Mouse (Mus musculus) MEL (cell line): ENCODE data around the gene Tbc1d1. TPM values are rescaled to one million over a fixed set of nuclear protein-coding genes. Genes with fewer than 3 reads are reported as not detected.

Source experiments
- DNase-seq: peaks from one replicate; pipeline ENCODE4 v3.0.0; 2011; ENCODE audit warnings: low read depth, low spot score
- H3K27ac ChIP-seq: 2 replicates; pipeline ENCODE4 v1.5.1; 2012; ENCODE audit warnings: low read depth, mild to moderate bottlenecking, control low read depth, low read length, moderate library complexity; ENCODE audit not compliant: control insufficient read depth
- H3K27me3 ChIP-seq, 2 experiments: fragments of 150-350 bp in 1 of 2; sonication (generic) in 1 of 2; 2 replicates each; pipeline ENCODE4 v1.6.1; 2012; ENCODE audit warnings: low read length in 2 of 2, mild to moderate bottlenecking in 2 of 2, improper control_type of control experiment in 1 of 2, moderate library complexity in 1 of 2; ENCODE audit not compliant: insufficient read depth in 2 of 2, control insufficient read depth in 1 of 2
- H3K36me3 ChIP-seq, 2 experiments: 2 replicates each; pipeline ENCODE4 v1.6.1; 2012 to 2014; ENCODE audit warnings: low read length in 2 of 2, improper control_type of control experiment in 1 of 2, inconsistent platforms in 1 of 2, mild to moderate bottlenecking in 1 of 2; ENCODE audit not compliant: insufficient read depth in 2 of 2, control insufficient read depth in 1 of 2
- H3K4me1 ChIP-seq, 2 experiments: fragments of 150-350 bp in 1 of 2; sonication (generic) in 1 of 2; 2 replicates each; pipeline ENCODE4 v1.6.1; 2012; ENCODE audit warnings: low read length in 2 of 2, improper control_type of control experiment in 1 of 2, mild to moderate bottlenecking in 1 of 2; ENCODE audit not compliant: insufficient read depth in 2 of 2, control insufficient read depth in 1 of 2
- H3K4me3 ChIP-seq, 2 experiments: fragments of 150-350 bp in 1 of 2; sonication (generic) in 1 of 2; 2 replicates each; pipeline ENCODE4 v1.5.1; 2012; ENCODE audit warnings: low read depth in 2 of 2, low read length in 2 of 2, mild to moderate bottlenecking in 2 of 2, moderate library complexity in 2 of 2, control low read depth in 1 of 2, improper control_type of control experiment in 1 of 2; ENCODE audit not compliant: control insufficient read depth in 1 of 2, insufficient read depth in 1 of 2
- H3K79me2 ChIP-seq: 2 replicates; pipeline ENCODE4 v1.6.1; 2012; ENCODE audit warnings: mild to moderate bottlenecking, low read length, moderate library complexity; ENCODE audit not compliant: control insufficient read depth, poor library complexity, insufficient read depth
- H3K9ac ChIP-seq: 2 replicates; pipeline ENCODE4 v1.6.1; 2012; ENCODE audit warnings: low read depth, mild to moderate bottlenecking, control low read depth, low read length, moderate library complexity; ENCODE audit not compliant: control insufficient read depth, poor library complexity, severe bottlenecking
- H3K9me3 ChIP-seq: fragments of 150-350 bp; sonication (generic); replicated peaks from 2 replicates; pipeline ENCODE4 v1.6.1; 2012; ENCODE audit warnings: mild to moderate bottlenecking, low read length, improper control_type of control experiment, moderate library complexity; ENCODE audit not compliant: insufficient read depth
- BHLHE40 ChIP-seq: IDR thresholded peaks from 2 replicates; pipeline ENCODE4 v1.6.1; 2012; ENCODE audit warnings: low read depth, mild to moderate bottlenecking, inconsistent platforms, low read length, improper control_type of control experiment, borderline replicate concordance
- CHD1 ChIP-seq: IDR thresholded peaks from 2 replicates; pipeline ENCODE4 v1.6.1; 2012; ENCODE audit warnings: low read depth, mild to moderate bottlenecking, inconsistent platforms, low read length, improper control_type of control experiment
- CHD2 ChIP-seq: IDR thresholded peaks from 2 replicates; pipeline ENCODE4 v1.6.1; 2011; ENCODE audit warnings: low read length, improper control_type of control experiment
- CTCF ChIP-seq, 3 experiments: IDR thresholded peaks in 2 of 3; conservative IDR thresholded peaks in 1 of 3; 2 replicates each; pipeline ENCODE4 v1.5.1; 2011 to 2012; ENCODE audit warnings: low read length in 3 of 3, low read depth in 2 of 3, mild to moderate bottlenecking in 2 of 3, improper control_type of control experiment in 1 of 3, inconsistent platforms in 1 of 3, mixed read lengths in 1 of 3, moderate library complexity in 1 of 3; ENCODE audit not compliant: control insufficient read depth in 1 of 3, insufficient read depth in 1 of 3, poor library complexity in 1 of 3, severe bottlenecking in 1 of 3
- E2F4 ChIP-seq: IDR thresholded peaks from 2 replicates; pipeline ENCODE4 v1.6.1; 2011; ENCODE audit warnings: low read depth, low read length, improper control_type of control experiment, borderline replicate concordance
- EP300 ChIP-seq, 2 experiments: IDR thresholded peaks; 2 replicates each; pipeline ENCODE4 v1.6.1; 2011; ENCODE audit warnings: improper control_type of control experiment in 2 of 2, low read length in 2 of 2, low read depth in 1 of 2, mild to moderate bottlenecking in 1 of 2
- ETS1 ChIP-seq: IDR thresholded peaks from 2 replicates; pipeline ENCODE4 v1.6.1; 2012; ENCODE audit warnings: low read depth, mild to moderate bottlenecking, inconsistent platforms, low read length, improper control_type of control experiment, moderate library complexity
- GABPA ChIP-seq: IDR thresholded peaks from 2 replicates; pipeline ENCODE4 v1.6.1; 2012; ENCODE audit warnings: low read depth, mild to moderate bottlenecking, inconsistent platforms, low read length, improper control_type of control experiment, moderate library complexity
- GATA1 ChIP-seq: IDR thresholded peaks from 2 replicates; pipeline ENCODE4 v1.6.1; 2011; ENCODE audit warnings: low read depth, low read length, improper control_type of control experiment
- HCFC1 ChIP-seq: IDR thresholded peaks from 2 replicates; pipeline ENCODE4 v1.6.1; 2012; ENCODE audit warnings: low read depth, mild to moderate bottlenecking, inconsistent platforms, low read length, improper control_type of control experiment, moderate library complexity
- JUND ChIP-seq: IDR thresholded peaks from 2 replicates; pipeline ENCODE4 v1.6.1; 2011; ENCODE audit warnings: low read depth, mild to moderate bottlenecking, improper control_type of control experiment, low read length
- KAT2A ChIP-seq: conservative IDR thresholded peaks from 2 replicates; pipeline ENCODE4 v1.6.1; 2012; ENCODE audit warnings: low read depth, low read length, improper control_type of control experiment, inconsistent platforms
- MAX ChIP-seq: IDR thresholded peaks from 2 replicates; pipeline ENCODE4 v1.6.1; 2011; ENCODE audit warnings: low read length, improper control_type of control experiment
- MAZ ChIP-seq: IDR thresholded peaks from 2 replicates; pipeline ENCODE4 v1.6.1; 2012; ENCODE audit warnings: low read depth, mild to moderate bottlenecking, inconsistent platforms, low read length, improper control_type of control experiment
- MEF2A ChIP-seq: IDR thresholded peaks from 2 replicates; pipeline ENCODE4 v1.6.1; 2014; ENCODE audit warnings: low read depth, mild to moderate bottlenecking, inconsistent platforms, low read length, improper control_type of control experiment; ENCODE audit not compliant: poor library complexity, insufficient replicate concordance, severe bottlenecking; ENCODE audit errors: extremely low read depth
- MXI1 ChIP-seq: IDR thresholded peaks from 2 replicates; pipeline ENCODE4 v1.6.1; 2011; ENCODE audit warnings: mild to moderate bottlenecking, low read depth, low read length, improper control_type of control experiment
- MYB ChIP-seq: IDR thresholded peaks from 2 replicates; pipeline ENCODE4 v1.6.1; 2011; ENCODE audit warnings: mild to moderate bottlenecking, low read depth, low read length, improper control_type of control experiment
- NELFE ChIP-seq: IDR thresholded peaks from 2 replicates; pipeline ENCODE4 v1.6.1; 2011; ENCODE audit warnings: low read depth, low read length, improper control_type of control experiment
- NRF1 ChIP-seq: IDR thresholded peaks from 2 replicates; pipeline ENCODE4 v1.6.1; 2014; ENCODE audit warnings: low read depth, mild to moderate bottlenecking, inconsistent platforms, low read length, improper control_type of control experiment, moderate library complexity; ENCODE audit not compliant: poor library complexity, insufficient read depth, severe bottlenecking
- POLR2A ChIP-seq, 2 experiments: IDR thresholded peaks; 2 replicates each; pipeline ENCODE4 v1.6.1; 2011 to 2012; ENCODE audit warnings: low read length in 2 of 2, mild to moderate bottlenecking in 2 of 2, control low read depth in 1 of 2, improper control_type of control experiment in 1 of 2, low read depth in 1 of 2, moderate library complexity in 1 of 2; ENCODE audit not compliant: control insufficient read depth in 1 of 2, insufficient read depth in 1 of 2, poor library complexity in 1 of 2
- POLR2AphosphoS2 ChIP-seq: IDR thresholded peaks from 2 replicates; pipeline ENCODE4 v1.6.1; 2011; ENCODE audit warnings: low read length, improper control_type of control experiment
- POLR2AphosphoS5 ChIP-seq: IDR thresholded peaks from 2 replicates; pipeline ENCODE4 v1.6.1; 2012; ENCODE audit warnings: low read depth, borderline replicate concordance, mild to moderate bottlenecking, inconsistent platforms, low read length, moderate library complexity, mixed read lengths
- RAD21 ChIP-seq: IDR thresholded peaks from 2 replicates; pipeline ENCODE4 v1.6.1; 2011; ENCODE audit warnings: mild to moderate bottlenecking, low read depth, low read length, improper control_type of control experiment
- RCOR1 ChIP-seq: IDR thresholded peaks from 2 replicates; pipeline ENCODE4 v1.6.1; 2012; ENCODE audit warnings: low read depth, mild to moderate bottlenecking, inconsistent platforms, low read length, improper control_type of control experiment
- SIN3A ChIP-seq: IDR thresholded peaks from 2 replicates; pipeline ENCODE4 v1.6.1; 2012; ENCODE audit warnings: low read length, improper control_type of control experiment, inconsistent platforms
- SMC3 ChIP-seq: IDR thresholded peaks from 2 replicates; pipeline ENCODE4 v1.6.1; 2011; ENCODE audit warnings: low read depth, low read length, improper control_type of control experiment
- TAL1 ChIP-seq: IDR thresholded peaks from 2 replicates; pipeline ENCODE4 v1.6.1; 2012; ENCODE audit warnings: mild to moderate bottlenecking, inconsistent platforms, low read length, moderate library complexity, mixed read lengths
- TBP ChIP-seq: IDR thresholded peaks from 2 replicates; pipeline ENCODE4 v1.8.0; 2011; ENCODE audit warnings: low read depth, low read length, improper control_type of control experiment
- TCF12 ChIP-seq: IDR thresholded peaks from 2 replicates; pipeline ENCODE4 v1.6.1; 2014; ENCODE audit warnings: low read depth, mild to moderate bottlenecking, inconsistent platforms, low read length, improper control_type of control experiment, moderate library complexity
- UBTF ChIP-seq: IDR thresholded peaks from 2 replicates; pipeline ENCODE4 v1.6.1; 2012; ENCODE audit warnings: low read depth, mild to moderate bottlenecking, inconsistent platforms, low read length, improper control_type of control experiment, moderate library complexity, borderline replicate concordance; ENCODE audit not compliant: insufficient read depth
- USF1 ChIP-seq: IDR thresholded peaks from 2 replicates; pipeline ENCODE4 v1.6.1; 2014; ENCODE audit warnings: low read depth, mild to moderate bottlenecking, inconsistent platforms, low read length, improper control_type of control experiment, moderate library complexity
- USF2 ChIP-seq, 2 experiments: IDR thresholded peaks; 2 replicates each; pipeline ENCODE4 v1.6.1; 2011 to 2012; ENCODE audit warnings: improper control_type of control experiment in 2 of 2, low read length in 2 of 2, borderline replicate concordance in 1 of 2, inconsistent platforms in 1 of 2, low read depth in 1 of 2, mild to moderate bottlenecking in 1 of 2; ENCODE audit not compliant: insufficient read depth in 1 of 2
- ZKSCAN1 ChIP-seq: IDR thresholded peaks from 2 replicates; pipeline ENCODE4 v1.6.1; 2012; ENCODE audit warnings: low read depth, mild to moderate bottlenecking, inconsistent platforms, low read length, improper control_type of control experiment, moderate library complexity
- ZMIZ1 ChIP-seq: IDR thresholded peaks from 2 replicates; pipeline ENCODE4 v1.6.1; 2012; ENCODE audit warnings: low read depth, mild to moderate bottlenecking, inconsistent platforms, low read length, improper control_type of control experiment, moderate library complexity
- ZNF384 ChIP-seq: IDR thresholded peaks from 2 replicates; pipeline ENCODE4 v1.6.1; 2012; ENCODE audit warnings: low read depth, mild to moderate bottlenecking, inconsistent platforms, low read length, improper control_type of control experiment
- polyA plus RNA-seq, 2 experiments: library from polyadenylated mRNA; stranded (reverse) in 1 of 2; unstranded in 1 of 2; fragments of >175 nt in 1 of 2; fragments of >200 nt in 1 of 2; gene quantifications; 2 replicates each; pipeline versions ENCODE4 v1.2.1 to v1.2.4; 2012; ENCODE audit warnings: low replicate concordance in 2 of 2, low read depth in 1 of 2; ENCODE audit not compliant: insufficient read length in 2 of 2, insufficient read depth in 1 of 2, missing spikeins in 1 of 2
- total RNA-seq: library from RNA; depleted of rRNA; stranded (reverse); fragments of 300-350 nt; gene quantifications from 2 replicates; pipeline ENCODE4 v1.2.3, GENCODE M21; 2012; rRNA removed

The Tbc1d1 gene
- total RNA-seq (22.5 and 24.6 TPM in 2 replicates), polyA plus RNA-seq (10 to 100 TPM in 1 of 2 experiments, not detected in 1; 24.4 TPM)

DNA sequence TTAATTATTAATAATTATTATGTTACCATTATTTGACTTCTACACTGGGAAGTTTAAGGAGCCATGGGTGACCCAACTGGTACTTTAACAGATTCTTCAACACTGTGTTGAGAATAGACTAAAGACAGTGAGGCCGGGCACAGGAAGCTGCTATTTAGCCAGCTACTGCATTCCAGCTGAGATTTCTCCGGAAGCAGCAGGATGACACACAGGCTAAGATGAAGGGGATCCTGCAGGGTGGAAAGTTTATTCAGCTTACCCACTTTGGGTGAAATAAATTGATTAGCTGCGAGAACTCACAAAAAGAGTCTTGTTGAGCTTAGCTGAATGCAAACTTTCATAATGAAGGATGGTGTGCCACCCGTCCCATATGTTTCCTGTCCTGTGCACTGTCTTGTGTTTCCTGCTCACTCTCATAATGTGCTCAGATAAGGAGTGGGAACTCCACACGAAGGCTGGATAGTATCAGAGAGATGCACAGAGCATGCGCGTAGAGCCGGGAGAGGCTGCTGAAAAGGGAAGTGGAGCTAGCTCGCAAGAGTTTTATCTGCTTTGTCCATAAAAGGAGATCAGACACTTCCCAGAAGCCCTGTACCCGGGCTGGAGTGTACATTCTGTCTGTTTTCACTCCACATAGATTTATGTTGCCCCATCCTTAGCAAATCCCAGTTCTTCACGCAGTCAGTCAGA, at the start of gene Tbc1d1:
Gene Tbc1d1, plus strand, starts transcription at position 445 of the 690 bp plus-strand sequence.
- Histone ChIP-seq H3K4me3 (peak within 1 kb of the TSS; percentile 57 to 66), H3K27me3 (no peaks in the 10 kb centered on the region), H3K4me1 (peaks cover 4 to 26% of the 10 kb centered on the region in 2 experiments), H3K36me3 (peaks cover 0 to 15% of the 10 kb centered on the region in 2 experiments; a peak in 2 of 4 replicates), H3K9me3 (no peaks in the 10 kb centered on the region), H3K27ac (peak within 1 kb of the TSS; percentile 88), H3K9ac (peak within 1 kb of the TSS; percentile 55), H3K79me2 (peaks cover 14% of the 10 kb centered on the region)
- peak; percentile 93 for DNase-seq
- TF ChIP-seq E2F4 (no peak), KAT2A (no peak), POLR2A (IDR thresholded peaks at IDR 0.05; ENCODE audit: control insufficient read depth in 1 of 2, insufficient read depth in 1 of 2, low read depth in 1 of 2, low read length in 2 of 2, poor library complexity in 1 of 2) (peak in 1 of 2 experiments; percentile 57; a peak in 1 of 4 replicates), GABPA (no peak), CHD2 (no peak), MXI1 (no peak; the same call in 1 of the 2 replicates), SMC3 (no peak), ETS1 (peak; percentile 97), CTCF (IDR thresholded peaks at IDR 0.05 in 2 of 3, conservative IDR thresholded peaks at IDR 0.05 in 1 of 3; ENCODE audit: control insufficient read depth in 1 of 3, insufficient read depth in 1 of 3, low read depth in 2 of 3, low read length in 3 of 3, poor library complexity in 1 of 3, severe bottlenecking in 1 of 3) (no peak), NELFE (peak; percentile 45; the same call in 1 of the 2 replicates), RCOR1 (peak; percentile 72), POLR2AphosphoS2 (no peak; the same call in 1 of the 2 replicates), MAX (peak; percentile 57; the same call in 1 of the 2 replicates), ZNF384 (no peak), BHLHE40 (peak; percentile 69; the same call in 1 of the 2 replicates), EP300 (IDR thresholded peaks at IDR 0.05; ENCODE audit: low read depth in 1 of 2, low read length in 2 of 2) (peak; percentile 59 to 75), TCF12 (peak; percentile 70), TAL1 (peak; percentile 43), CHD1 (no peak), HCFC1 (no peak), SIN3A (peak; percentile 66), JUND (no peak), USF1 (no peak), UBTF (no peak), MAZ (0 out of 2 replicates have a peak, but pooled peaks have one; percentile 62), GATA1 (peak; percentile 90), TBP (peak; percentile 61; the same call in 1 of the 2 replicates), NRF1 (peak; percentile 94), ZMIZ1 (0 out of 2 replicates have a peak, but pooled peaks have one; percentile 54), MEF2A (no peak), POLR2AphosphoS5 (no peak), USF2 (IDR thresholded peaks at IDR 0.05; ENCODE audit: borderline replicate concordance in 1 of 2, insufficient read depth in 1 of 2, low read depth in 1 of 2, low read length in 2 of 2) (no peak), RAD21 (no peak), ZKSCAN1 (0 out of 2 replicates have a peak, but pooled peaks have one; percentile 36), MYB (no peak)
